Mouse (Mus musculus) forebrain, embryonic 11.5 days (tissue): Measurements from ENCODE around the gene Sik3. TPM values are rescaled to one million over a fixed set of nuclear protein-coding genes. Genes with fewer than 3 reads are reported as not detected.

Source experiments
- ATAC-seq: fragments of 200-750 bp; cut with Nextera tagmentation; replicated peaks from 2 replicates; pipeline ENCODE4 v1.8.0; 2017; ENCODE audit warnings: moderate TSS enrichment; ENCODE audit not compliant: low FRiP score
- DNase-seq: peaks from one replicate; pipeline ENCODE4 v3.0.0-alpha.2; 2017; ENCODE audit warnings: low spot score
- H3K27ac ChIP-seq: fragments of 300-500 bp; sonication (generic); 2 replicates; pipeline ENCODE4 v1.5.1; 2014; ENCODE audit warnings: low read depth, low read length
- H3K27me3 ChIP-seq: fragments of 300-500 bp; sonication (generic); 2 replicates; pipeline ENCODE4 v1.6.1; 2014; ENCODE audit warnings: mild to moderate bottlenecking, low read length, mixed read lengths; ENCODE audit not compliant: control insufficient read depth, insufficient read depth
- H3K36me3 ChIP-seq: fragments of 300-500 bp; sonication (generic); 2 replicates; pipeline ENCODE4 v1.6.1; 2014; ENCODE audit warnings: mild to moderate bottlenecking, low read length, moderate library complexity, mixed read lengths; ENCODE audit not compliant: control insufficient read depth, insufficient read depth
- H3K4me1 ChIP-seq: fragments of 300-500 bp; sonication (generic); replicated peaks from 2 replicates; pipeline ENCODE4 v1.6.1; 2014; ENCODE audit warnings: low read length, mixed read lengths; ENCODE audit not compliant: control insufficient read depth, insufficient read depth
- H3K4me2 ChIP-seq: fragments of 300-500 bp; sonication (generic); 2 replicates; pipeline ENCODE4 v1.6.1; 2014; ENCODE audit warnings: low read depth, mild to moderate bottlenecking, low read length, moderate library complexity, mixed read lengths; ENCODE audit not compliant: severe bottlenecking
- H3K4me3 ChIP-seq: fragments of 300-500 bp; sonication (generic); 2 replicates; pipeline ENCODE4 v1.5.1; 2014; ENCODE audit warnings: low read depth, low read length
- H3K9ac ChIP-seq: fragments of 300-500 bp; sonication (generic); 2 replicates; pipeline ENCODE4 v1.6.1; 2014; ENCODE audit warnings: low read length
- H3K9me3 ChIP-seq: fragments of 300-500 bp; sonication (generic); 2 replicates; pipeline ENCODE4 v1.6.1; 2016; ENCODE audit warnings: low read length, mixed read lengths; ENCODE audit not compliant: control insufficient read depth
- WGBS: fragments of 180-500 bp; shearing (Covaris S2); extraction: QIAGEN DNeasy Blood & Tissue Kit; methylation state at CpG from one replicate; pipeline ENCODE4 v1.1.7; 2014; 5-methylcytosine and 5-hydroxymethylcytosine counted together
- polyA plus RNA-seq: library from polyadenylated mRNA; unstranded; fragments of >200 nt; fragmentation: Nextera tagmentation; extraction: Ambion mirVana; gene quantifications from 2 replicates; pipeline ENCODE4 v1.2.1, GENCODE M21; 2014

Sik3 gene
- polyA plus RNA-seq, 1 experiment from 2014 or later, result 11.3 TPM

- no peak for DNase-seq
- no peaks in the 10 kb centered on the region for H3K9me3 ChIP-seq
- H3K36me3 ChIP-seq, result no peaks in the 10 kb centered on the region
- no peaks in the 10 kb centered on the region for H3K4me1 ChIP-seq
- H3K9ac ChIP-seq, result no peak overlapping the region
- ATAC-seq, result no peak
- H3K27me3 ChIP-seq, result no peaks in the 10 kb centered on the region
- no peak overlapping the region for H3K4me3 ChIP-seq
- H3K4me2 ChIP-seq, result no peak overlapping the region
- H3K27ac ChIP-seq, result no peak overlapping the region
- 89% methylated on average over 7 of the region's 7 CpGs for WGBS
Measured at GRCm38 (mm10) chr9:46256177-46256576, 243.6 kb downstream of the Sik3 start.

- Histone ChIP-seq H3K4me3 (no peak overlapping the region), H3K9ac (no peak overlapping the region), H3K36me3 (no peaks in the 10 kb centered on the region), H3K4me1 (no peaks in the 10 kb centered on the region), H3K27me3 (no peaks in the 10 kb centered on the region), H3K9me3 (no peaks in the 10 kb centered on the region), H3K27ac (no peak overlapping the region), H3K4me2 (no peak overlapping the region)
- ATAC-seq (no peak), DNase-seq (no peak)
- 91% methylated on average over 10 of the region's 10 CpGs for WGBS
Measured at GRCm38 (mm10) chr9:46256658-46257385, 244.2 kb downstream of the Sik3 start.

GRCm38 (mm10) chr9:46257546-46257945 lies 244.9 kb downstream of the Sik3 start:
- H3K27me3 ChIP-seq, result no peaks in the 10 kb centered on the region
- no peak overlapping the region for H3K27ac ChIP-seq
- DNase-seq, result no peak

GRCm38 (mm10) chr9:46259111-46259510 lies 246.5 kb downstream of the Sik3 start:
- ATAC-seq, result no peak
- H3K27ac ChIP-seq, result no peak overlapping the region
- no peaks in the 10 kb centered on the region for H3K9me3 ChIP-seq
- DNase-seq, result no peak
- no peak overlapping the region for H3K4me3 ChIP-seq
- no peak overlapping the region for H3K9ac ChIP-seq
- no peaks in the 10 kb centered on the region for H3K4me1 ChIP-seq
- H3K27me3 ChIP-seq, result no peaks in the 10 kb centered on the region
- WGBS, result 87% methylated on average over 6 of the region's 6 CpGs
- H3K4me2 ChIP-seq, result no peak overlapping the region
- H3K36me3 ChIP-seq, result no peaks in the 10 kb centered on the region

More at GRCm38 (mm10) chr9:46257546-46257945, 244.9 kb downstream of the Sik3 start:
- no peak overlapping the region for H3K4me3 ChIP-seq
- H3K4me1 ChIP-seq, result no peaks in the 10 kb centered on the region
- no peaks in the 10 kb centered on the region for H3K9me3 ChIP-seq
- ATAC-seq, result no peak
- H3K4me2 ChIP-seq, result no peak overlapping the region
- WGBS, result 87% methylated on average over 3 of the region's 3 CpGs
- H3K36me3 ChIP-seq, result no peaks in the 10 kb centered on the region
- H3K9ac ChIP-seq, result no peak overlapping the region

DNA sequence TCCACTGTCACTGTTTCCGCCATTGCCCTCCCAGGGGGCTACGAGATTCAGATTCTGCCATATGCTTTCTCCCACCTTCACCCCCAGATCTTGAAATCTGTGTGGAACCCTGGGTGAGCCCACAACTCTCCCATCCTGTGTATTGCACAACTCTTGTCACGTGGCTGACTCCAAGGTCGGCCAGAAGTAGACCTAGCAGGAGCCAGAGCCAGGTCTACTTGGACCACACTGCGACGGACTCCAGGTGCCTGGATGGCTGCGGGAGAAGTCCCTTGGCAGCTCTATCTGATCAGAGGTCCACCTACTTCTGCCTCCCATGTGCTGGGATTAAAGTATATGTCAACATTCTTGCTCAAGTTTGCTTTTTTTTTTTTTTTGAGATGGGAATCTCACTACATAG lies 248.5 kb downstream of the Sik3 start:
- no peaks in the 10 kb centered on the region for H3K27me3 ChIP-seq
- 89% methylated on average over 7 of the region's 7 CpGs for WGBS
- no peaks in the 10 kb centered on the region for H3K36me3 ChIP-seq
- no peak overlapping the region for H3K4me2 ChIP-seq
- H3K27ac ChIP-seq, result no peak overlapping the region
- no peaks in the 10 kb centered on the region for H3K9me3 ChIP-seq
- no peak for DNase-seq
- no peak overlapping the region for H3K4me3 ChIP-seq
- no peak for ATAC-seq
- H3K9ac ChIP-seq, result no peak overlapping the region
- no peaks in the 10 kb centered on the region for H3K4me1 ChIP-seq

GRCm38 (mm10) chr9:46268343-46268873 lies 255.8 kb downstream of the Sik3 start, which contains the start of gene Apoa5:
Gene Apoa5, plus strand, starts transcription at chr9:46268633.
- Histone ChIP-seq H3K9ac (no peak within 1 kb of the TSS), H3K27ac (no peak within 1 kb of the TSS), H3K4me1 (0 out of 2 replicates have a peak, but pooled peaks cover 3% of the 10 kb centered on the region), H3K36me3 (no peaks in the 10 kb centered on the region), H3K27me3 (peaks cover 3% of the 10 kb centered on the region; the same call in 1 of the 2 replicates), H3K4me2 (no peak within 1 kb of the TSS), H3K4me3 (no peak within 1 kb of the TSS), H3K9me3 (no peaks in the 10 kb centered on the region)
- DNase-seq (no peak), ATAC-seq (no peak)
- WGBS, result 59% methylated on average over 7 of the region's 7 CpGs

DNA sequence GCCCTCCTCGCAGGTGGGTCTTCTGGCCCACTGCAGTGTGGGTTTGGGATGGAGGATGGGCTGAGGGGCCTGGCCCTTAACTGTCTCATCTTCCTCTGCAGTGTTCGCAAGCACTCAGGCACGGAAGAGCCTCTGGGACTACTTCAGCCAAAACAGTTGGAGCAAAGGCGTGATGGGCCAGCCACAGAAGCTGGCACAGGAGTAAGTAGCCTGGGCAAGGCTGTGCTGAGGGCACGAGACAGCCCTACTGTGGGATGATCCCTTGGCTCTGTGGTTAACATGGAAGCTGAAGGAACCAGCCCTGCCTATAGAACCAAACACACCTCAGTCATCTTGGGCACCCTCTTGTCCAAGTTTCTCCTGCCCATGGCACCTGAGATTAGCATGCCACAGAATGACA lies 256.5 kb downstream of the Sik3 start:
- no peak overlapping the region for H3K9ac ChIP-seq
- H3K4me2 ChIP-seq, result no peak overlapping the region
- H3K27me3 ChIP-seq, result peaks cover 3% of the 10 kb centered on the region; the same call in 1 of the 2 replicates
- WGBS, result 84% methylated on average over 5 of the region's 5 CpGs
- no peak overlapping the region for H3K27ac ChIP-seq
- H3K4me1 ChIP-seq, result peaks cover 9% of the 10 kb centered on the region; the same call in 1 of the 2 replicates
- no peak for DNase-seq
- no peaks in the 10 kb centered on the region for H3K9me3 ChIP-seq
- no peaks in the 10 kb centered on the region for H3K36me3 ChIP-seq
- no peak for ATAC-seq
- H3K4me3 ChIP-seq, result no peak overlapping the region

GRCm38 (mm10) chr9:46270782-46271181 lies 258.2 kb downstream of the Sik3 start:
- H3K27ac ChIP-seq, result no peak overlapping the region
- no peak overlapping the region for H3K4me3 ChIP-seq
- DNase-seq, result no peak
- H3K27me3 ChIP-seq, result peaks cover 3% of the 10 kb centered on the region; the same call in 1 of the 2 replicates
- ATAC-seq, result no peak
- H3K4me2 ChIP-seq, result no peak overlapping the region
- H3K9ac ChIP-seq, result no peak overlapping the region
- WGBS, result 96% methylated on average over 4 of the region's 4 CpGs
- H3K4me1 ChIP-seq, result peaks cover 9% of the 10 kb centered on the region; the same call in 1 of the 2 replicates
- H3K36me3 ChIP-seq, result peaks cover 3% of the 10 kb centered on the region; the same call in 1 of the 2 replicates
- H3K9me3 ChIP-seq, result no peaks in the 10 kb centered on the region
